Mouse (Mus musculus) stomach, embryonic 15.5 days (tissue): ENCODE results near the gene Kif2a. TPM values are rescaled to one million over a fixed set of nuclear protein-coding genes. Genes with fewer than 3 reads are reported as not detected.
"Not testable (repeated sequence)": the region's sequence is repeated elsewhere in the genome, so short reads cannot be mapped to it uniquely, and the experiment has no call there.

Experiments used
- ATAC-seq: fragments of 200-750 bp; cut with Nextera tagmentation; 2 replicates; pipeline ENCODE4 v1.8.0; 2017; ENCODE audit warnings: low read depth, moderate number of reproducible peaks, moderate TSS enrichment; ENCODE audit not compliant: insufficient read depth, low FRiP score
- H3K27ac ChIP-seq: fragments of 300-500 bp; sonication (generic); 2 replicates; pipeline ENCODE4 v1.5.1; 2015; ENCODE audit warnings: mild to moderate bottlenecking, inconsistent platforms
- H3K27me3 ChIP-seq: fragments of 300-500 bp; sonication (generic); replicated peaks from 2 replicates; pipeline ENCODE4 v1.6.1; 2015; ENCODE audit warnings: inconsistent platforms
- H3K36me3 ChIP-seq: fragments of 300-500 bp; sonication (generic); 2 replicates; pipeline ENCODE4 v1.6.1; 2015; ENCODE audit warnings: inconsistent platforms
- H3K4me1 ChIP-seq: fragments of 300-500 bp; sonication (generic); 2 replicates; pipeline ENCODE4 v1.6.1; 2015; ENCODE audit warnings: inconsistent platforms
- H3K4me2 ChIP-seq: fragments of 300-500 bp; sonication (generic); 2 replicates; pipeline ENCODE4 v1.6.1; 2015; ENCODE audit warnings: mild to moderate bottlenecking, inconsistent platforms
- H3K4me3 ChIP-seq: fragments of 300-500 bp; sonication (generic); replicated peaks from 2 replicates; pipeline ENCODE4 v1.5.1; 2015; ENCODE audit warnings: inconsistent platforms
- H3K9ac ChIP-seq: fragments of 300-500 bp; sonication (generic); 2 replicates; pipeline ENCODE4 v1.6.1; 2015; ENCODE audit warnings: inconsistent platforms
- H3K9me3 ChIP-seq: fragments of 300-500 bp; sonication (generic); 2 replicates; pipeline ENCODE4 v1.6.1; 2016; ENCODE audit warnings: inconsistent platforms
- WGBS: fragments of 180-500 bp; shearing (Covaris S2); methylation state at CpG from one replicate; pipeline ENCODE4 v1.1.7; 2015; 5-methylcytosine and 5-hydroxymethylcytosine counted together
- polyA plus RNA-seq: library from polyadenylated mRNA; unstranded; fragments of >200 nt; fragmentation: Nextera tagmentation; extraction: Ambion mirVana; gene quantifications from 2 replicates; pipeline ENCODE4 v1.2.1, GENCODE M21; 2015

The Kif2a gene
- polyA plus RNA-seq, 1 experiment from 2014 or later = 21.5 TPM

- under 1% methylated on average over 67 of the region's 68 CpGs for WGBS
- peak within 1 kb of the TSS; percentile 99 for H3K4me3 ChIP-seq
- H3K27ac ChIP-seq = peak within 1 kb of the TSS; percentile 94
- no peaks in the 10 kb centered on the region for H3K27me3 ChIP-seq
- H3K4me2 ChIP-seq = peak within 1 kb of the TSS; percentile 58
- no peaks in the 10 kb centered on the region; the same call in 1 of the 2 replicates for H3K4me1 ChIP-seq
- H3K9me3 ChIP-seq = no peaks in the 10 kb centered on the region
- ATAC-seq = peak; percentile 100
- peak within 1 kb of the TSS; percentile 92 for H3K9ac ChIP-seq
- H3K36me3 ChIP-seq = peaks cover 7% of the 10 kb centered on the region
These were observed 75.1 kb downstream of the Kif2a start, which contains the start of gene Dimt1 for GRCm38 (mm10) chr13:106946594-106947540. Dimt1 (plus strand) TSS chr13:106947127.

GRCm38 (mm10) chr13:106945518-106945917, 76.4 kb downstream of the Kif2a start:
- no peak overlapping the region for H3K4me3 ChIP-seq
- no peak for ATAC-seq
- H3K9me3 ChIP-seq = no peaks in the 10 kb centered on the region
- WGBS = 80% methylated on average over 9 of the region's 9 CpGs
- no peak overlapping the region for H3K4me2 ChIP-seq
- no peak overlapping the region for H3K9ac ChIP-seq
- no peaks in the 10 kb centered on the region; the same call in 1 of the 2 replicates for H3K4me1 ChIP-seq
- no peak overlapping the region for H3K27ac ChIP-seq
- 0 out of 2 replicates have a peak, but pooled peaks cover 5% of the 10 kb centered on the region for H3K36me3 ChIP-seq
- no peaks in the 10 kb centered on the region for H3K27me3 ChIP-seq

GRCm38 (mm10) chr13:106942721-106943120, 79.2 kb downstream of the Kif2a start:
- no peak overlapping the region for H3K4me3 ChIP-seq
- no peak overlapping the region for H3K4me2 ChIP-seq
- 93% methylated on average over 1 of the region's 1 CpGs for WGBS
- H3K27ac ChIP-seq = no peak overlapping the region
- no peaks in the 10 kb centered on the region for H3K27me3 ChIP-seq
- H3K36me3 ChIP-seq = no peaks in the 10 kb centered on the region
- H3K9me3 ChIP-seq = no peaks in the 10 kb centered on the region
- ATAC-seq = no peak
- no peaks in the 10 kb centered on the region for H3K4me1 ChIP-seq
- no peak overlapping the region for H3K9ac ChIP-seq

DNA sequence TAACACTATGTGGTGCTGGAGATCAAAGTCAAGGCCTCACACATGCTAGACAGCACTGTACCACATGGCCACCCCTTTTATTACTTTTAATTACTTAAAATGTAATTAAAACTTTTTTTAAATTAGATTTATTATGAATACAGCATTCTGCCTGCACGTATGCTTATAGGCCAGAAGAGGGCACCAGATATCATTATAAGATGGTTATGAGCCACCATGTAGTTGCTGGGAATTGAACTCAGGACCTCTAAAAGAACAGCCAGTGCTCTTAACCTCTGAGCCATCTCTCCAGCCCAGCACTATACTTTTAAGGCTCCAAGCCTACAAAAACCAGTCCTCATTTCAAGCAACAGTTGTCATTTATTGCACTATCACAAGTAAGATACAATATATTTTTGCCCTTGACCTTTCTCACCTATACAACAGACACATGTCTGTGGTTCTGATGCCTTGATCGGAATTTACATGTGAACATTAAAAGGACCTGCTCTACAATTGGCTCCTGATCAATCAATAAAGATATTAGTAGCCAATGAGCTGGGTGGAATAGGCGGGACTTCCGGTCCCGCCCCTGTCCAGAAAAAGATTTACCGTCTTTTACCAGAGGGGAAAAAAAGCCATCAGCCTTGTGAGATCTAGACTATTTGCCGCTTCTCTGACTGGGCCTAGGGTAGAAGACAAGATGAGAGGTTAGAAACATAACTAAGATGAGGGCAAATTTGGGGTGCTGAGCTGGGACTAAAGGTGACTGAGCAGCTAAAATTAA, 80.5 kb downstream of the Kif2a start:
- WGBS = 30% methylated on average over 7 of the region's 7 CpGs
- ATAC-seq = no peak
- no peak overlapping the region for H3K27ac ChIP-seq

DNA sequence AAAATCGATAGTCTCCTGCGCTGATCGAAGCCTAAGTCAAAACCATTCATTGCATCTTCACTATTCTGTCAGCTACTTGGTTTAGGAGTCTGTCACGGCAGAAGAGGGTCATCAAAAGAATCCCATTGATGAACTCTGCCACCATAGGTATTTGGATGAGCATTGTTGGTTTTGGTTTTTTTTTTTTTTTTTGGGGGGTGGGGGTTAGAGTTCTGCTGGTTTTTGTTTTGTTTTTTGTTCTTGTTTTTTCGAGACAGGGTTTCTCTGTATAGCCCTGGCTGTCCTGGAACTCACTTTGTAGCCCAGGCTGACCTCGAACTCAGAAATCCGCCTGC, 84.8 kb downstream of the Kif2a start:
- 27% methylated on average over 7 of the region's 7 CpGs for WGBS
- peak overlapping the region; percentile 88 for H3K4me3 ChIP-seq
- no peaks in the 10 kb centered on the region for H3K27me3 ChIP-seq
- H3K27ac ChIP-seq = no peak overlapping the region
- H3K9ac ChIP-seq = no peak overlapping the region
- H3K4me1 ChIP-seq = peaks cover 11% of the 10 kb centered on the region; the same call in 1 of the 2 replicates
- no peak for ATAC-seq
- H3K9me3 ChIP-seq = no peaks in the 10 kb centered on the region
- peak overlapping the region; percentile 62 for H3K4me2 ChIP-seq
- no peaks in the 10 kb centered on the region for H3K36me3 ChIP-seq

More for the DNA sequence above, 80.5 kb downstream of the Kif2a start:
- Histone ChIP-seq H3K9me3 (no peaks in the 10 kb centered on the region), H3K4me2 (no peak overlapping the region), H3K9ac (no peak overlapping the region), H3K27me3 (no peaks in the 10 kb centered on the region), H3K4me3 (no peak overlapping the region), H3K36me3 (no peaks in the 10 kb centered on the region), H3K4me1 (peaks cover 6% of the 10 kb centered on the region; the same call in 1 of the 2 replicates)

DNA sequence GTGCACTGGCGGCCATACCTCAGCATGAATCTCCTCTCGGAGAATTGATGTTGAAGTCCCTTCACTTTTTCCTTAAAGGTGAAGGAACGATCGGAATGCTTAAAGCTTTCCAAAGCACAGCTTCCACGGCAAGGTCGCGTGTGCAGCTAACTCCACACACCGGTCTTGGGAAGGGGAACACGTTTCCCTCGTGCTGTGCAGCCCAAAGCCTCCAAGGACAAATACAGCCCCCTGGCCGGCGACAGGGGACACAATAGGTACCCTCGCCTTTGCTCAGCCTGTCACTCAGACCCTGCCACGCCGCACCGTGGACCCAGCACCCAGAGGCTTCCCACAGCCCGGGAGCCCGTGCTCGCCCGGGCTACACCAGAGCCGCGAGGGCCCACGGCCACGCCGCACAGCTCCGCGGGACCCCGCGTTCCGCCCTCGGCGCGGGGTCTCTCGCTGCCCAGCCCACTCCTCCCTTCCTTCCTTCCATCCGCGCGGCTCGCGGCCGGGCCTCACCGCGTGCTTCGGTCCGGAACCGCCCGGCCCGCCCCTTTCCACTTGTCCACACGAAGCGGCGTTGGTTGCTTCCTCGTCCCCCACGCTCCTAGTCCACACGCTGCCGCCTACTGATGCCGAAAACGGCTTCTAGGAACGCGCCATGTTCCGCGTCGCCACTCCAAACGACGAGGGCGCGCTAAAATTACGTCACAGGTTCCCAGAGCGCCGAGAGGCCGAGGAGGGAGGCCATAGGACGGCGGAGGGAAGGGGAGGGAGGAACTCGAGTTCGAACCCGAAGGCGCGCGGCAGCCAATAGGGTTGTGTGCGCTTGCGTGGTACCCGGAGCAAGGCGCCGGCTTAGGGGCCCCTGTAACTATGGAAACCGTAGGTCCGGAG, 85.4 kb downstream of the Kif2a start, which contains the start of gene Ipo11:
Gene Ipo11, minus strand, starts transcription at position 703 of the 882 bp plus-strand sequence.
- no peaks in the 10 kb centered on the region for H3K27me3 ChIP-seq
- peaks cover 11% of the 10 kb centered on the region; the same call in 1 of the 2 replicates for H3K4me1 ChIP-seq
- H3K9me3 ChIP-seq = no peaks in the 10 kb centered on the region
- peak within 1 kb of the TSS; percentile 88 for H3K4me3 ChIP-seq
- peak; percentile 97 for ATAC-seq
- under 1% methylated on average over 83 of the region's 84 CpGs for WGBS
- peak within 1 kb of the TSS; percentile 62 for H3K4me2 ChIP-seq
- peak within 1 kb of the TSS; percentile 76 for H3K9ac ChIP-seq
- no peaks in the 10 kb centered on the region for H3K36me3 ChIP-seq
- peak within 1 kb of the TSS; percentile 55 for H3K27ac ChIP-seq

DNA sequence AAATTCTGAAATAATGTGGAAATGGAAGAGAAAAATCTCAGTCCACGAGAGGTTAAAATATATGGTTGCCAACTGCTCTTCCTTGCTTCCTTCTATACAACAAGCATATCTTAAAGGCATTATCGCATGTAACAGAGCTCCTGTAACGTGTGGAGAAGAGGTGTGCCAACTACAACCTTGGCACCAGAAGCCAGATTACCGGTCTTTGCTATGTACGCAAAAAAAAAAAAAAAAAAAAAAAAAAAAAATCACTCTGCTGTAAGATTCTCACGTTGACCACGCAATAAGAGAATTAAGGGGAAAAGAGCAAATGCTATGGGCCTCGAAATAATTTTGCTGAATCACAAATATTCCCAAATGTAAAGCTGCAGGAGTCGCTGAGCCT, 86.1 kb downstream of the Kif2a start:
- peak overlapping the region; percentile 88 for H3K4me3 ChIP-seq
- WGBS = 7% methylated on average over 9 of the region's 9 CpGs
- H3K27ac ChIP-seq = peak overlapping the region; percentile 55; the same call in 1 of the 2 replicates
- H3K4me2 ChIP-seq = peak overlapping the region; percentile 62
- H3K9ac ChIP-seq = peak overlapping the region; percentile 76; the same call in 1 of the 2 replicates
- ATAC-seq = no peak
- no peaks in the 10 kb centered on the region for H3K36me3 ChIP-seq
- H3K4me1 ChIP-seq = peaks cover 11% of the 10 kb centered on the region; the same call in 1 of the 2 replicates
- no peaks in the 10 kb centered on the region for H3K9me3 ChIP-seq
- H3K27me3 ChIP-seq = no peaks in the 10 kb centered on the region

- no peaks in the 10 kb centered on the region for H3K4me1 ChIP-seq
- no peak overlapping the region for H3K4me2 ChIP-seq
- no peak overlapping the region for H3K4me3 ChIP-seq
- no peak for ATAC-seq
- H3K36me3 ChIP-seq = peaks cover 3% of the 10 kb centered on the region; the same call in 1 of the 2 replicates
- no peak overlapping the region for H3K27ac ChIP-seq
- H3K27me3 ChIP-seq = no peaks in the 10 kb centered on the region
- H3K9ac ChIP-seq = no peak overlapping the region
- no peaks in the 10 kb centered on the region for H3K9me3 ChIP-seq
- 83% methylated on average over 2 of the region's 2 CpGs for WGBS
These were observed 92.7 kb downstream of the Kif2a start for GRCm38 (mm10) chr13:106929201-106929600.

DNA sequence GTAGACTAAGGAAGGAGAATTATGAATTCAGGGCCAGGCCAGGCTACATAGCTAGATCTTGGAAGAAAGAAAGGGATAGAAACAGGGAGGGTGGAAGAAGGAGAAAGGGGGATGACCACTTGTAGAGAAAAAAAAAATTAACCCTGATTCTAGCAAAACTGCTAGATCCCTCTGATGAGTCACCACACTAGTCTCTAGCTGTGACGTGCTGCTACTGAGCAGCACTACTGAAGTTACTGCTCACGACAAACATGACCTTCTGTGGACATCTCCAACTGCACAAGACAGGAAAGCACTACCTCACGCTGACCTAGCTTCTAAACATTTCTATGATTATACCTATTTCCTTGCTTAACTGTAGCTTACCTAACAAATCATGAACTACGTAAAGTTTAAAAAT, 93.6 kb downstream of the Kif2a start:
- Histone ChIP-seq H3K27ac (no peak overlapping the region), H3K4me2 (no peak overlapping the region), H3K9me3 (no peaks in the 10 kb centered on the region), H3K27me3 (no peaks in the 10 kb centered on the region), H3K9ac (no peak overlapping the region), H3K36me3 (peaks cover 4% of the 10 kb centered on the region; the same call in 1 of the 2 replicates), H3K4me1 (no peaks in the 10 kb centered on the region), H3K4me3 (no peak overlapping the region)
- no peak for ATAC-seq
- WGBS = 86% methylated on average over 4 of the region's 4 CpGs

GRCm38 (mm10) chr13:106925921-106926320, 96.0 kb downstream of the Kif2a start:
- not testable (repeated sequence) for ATAC-seq, H3K27me3 ChIP-seq, H3K9me3 ChIP-seq, H3K4me2 ChIP-seq, H3K36me3 ChIP-seq, H3K4me1 ChIP-seq, H3K9ac ChIP-seq, H3K27ac ChIP-seq, H3K4me3 ChIP-seq
- WGBS = 95% methylated on average over 3 of the region's 3 CpGs
